Mouse (Mus musculus) yolk sac, embryonic 10.5 days (tissue): Measurements from ENCODE around the gene Cacna2d3.

ENCODE experiments used
- DNase-seq: peaks from one replicate; pipeline ENCODE4 v3.0.0-alpha.2; 2017; ENCODE audit warnings: low spot score

Cacna2d3 gene

GRCm38 (mm10) chr14:29491786-29492185 is 229.9 kb downstream of the Cacna2d3 start:
- DNase-seq, result no peak

GRCm38 (mm10) chr14:29485416-29485815 is 236.2 kb downstream of the Cacna2d3 start:
- no peak for DNase-seq

- DNase-seq, result no peak
These were observed 243.2 kb downstream of the Cacna2d3 start for GRCm38 (mm10) chr14:29478403-29478983.

- DNase-seq, result no peak
These were observed 257.4 kb downstream of the Cacna2d3 start for GRCm38 (mm10) chr14:29464277-29464676.

- no peak for DNase-seq
These were observed 272.5 kb downstream of the Cacna2d3 start for GRCm38 (mm10) chr14:29449203-29449602.

GRCm38 (mm10) chr14:29443091-29444026 is 278.3 kb downstream of the Cacna2d3 start:
- no peak for DNase-seq

- no peak for DNase-seq
These were observed 279.2 kb downstream of the Cacna2d3 start for GRCm38 (mm10) chr14:29442476-29442875.

- no peak for DNase-seq
These were observed 283.0 kb downstream of the Cacna2d3 start for GRCm38 (mm10) chr14:29438666-29439065.

GRCm38 (mm10) chr14:29438251-29438650 is 283.4 kb downstream of the Cacna2d3 start:
- DNase-seq, result no peak

GRCm38 (mm10) chr14:29435203-29435602 is 286.5 kb downstream of the Cacna2d3 start:
- no peak for DNase-seq

GRCm38 (mm10) chr14:29433716-29434115 is 287.9 kb downstream of the Cacna2d3 start:
- no peak for DNase-seq

- no peak for DNase-seq
These were observed 288.5 kb downstream of the Cacna2d3 start for GRCm38 (mm10) chr14:29433076-29433714.

GRCm38 (mm10) chr14:29429788-29430187 is 291.9 kb downstream of the Cacna2d3 start:
- no peak for DNase-seq

GRCm38 (mm10) chr14:29425666-29426065 is 296.0 kb downstream of the Cacna2d3 start:
- no peak for DNase-seq

GRCm38 (mm10) chr14:29425208-29425607 is 296.5 kb downstream of the Cacna2d3 start:
- no peak for DNase-seq

GRCm38 (mm10) chr14:29405878-29406165 is 315.8 kb downstream of the Cacna2d3 start:
- no peak for DNase-seq

GRCm38 (mm10) chr14:29405125-29405877 is 316.4 kb downstream of the Cacna2d3 start:
- DNase-seq, result no peak

- DNase-seq, result no peak
These were observed 317.5 kb downstream of the Cacna2d3 start for GRCm38 (mm10) chr14:29403849-29404808.

GRCm38 (mm10) chr14:29402471-29402870 is 319.2 kb downstream of the Cacna2d3 start:
- no peak for DNase-seq

GRCm38 (mm10) chr14:29393786-29394185 is 327.9 kb downstream of the Cacna2d3 start:
- DNase-seq, result no peak

- no peak for DNase-seq
These were observed 328.8 kb downstream of the Cacna2d3 start for GRCm38 (mm10) chr14:29392851-29393250.
